Mouse (Mus musculus): ENCODE measurements around the gene Dpp10. TPM values are rescaled to one million over a fixed set of nuclear protein-coding genes. Genes with fewer than 3 reads are reported as not detected.
A peak's percentile ranks its signal among the peaks of the same experiment; 100 is the strongest.

Dpp10 gene
- polyA plus RNA-seq, 1 experiment from 2014 or later = 0.79 TPM

DNA sequence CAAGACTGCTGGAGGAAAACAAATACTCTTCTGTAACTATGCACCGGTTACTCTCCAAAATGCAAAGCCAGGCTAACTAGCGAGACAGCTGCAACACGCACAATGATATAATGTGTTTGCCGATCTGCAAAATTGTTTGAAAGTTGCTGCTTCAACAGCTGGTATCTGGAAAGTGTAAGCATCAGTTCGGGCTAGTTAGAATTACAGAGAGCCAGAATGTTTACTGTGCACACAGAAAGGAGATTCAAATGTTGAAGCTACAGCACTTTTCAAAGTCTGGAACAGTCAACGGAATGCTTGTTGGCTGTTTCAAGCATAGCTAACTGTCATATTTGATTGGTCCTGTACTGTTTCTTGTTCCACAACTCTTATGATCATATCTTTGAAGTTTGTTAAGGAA lies 42.6 kb downstream of the Dpp10 start:
- Histone ChIP-seq H3K4me2 (ENCODE audit: low read depth, low read length) (no peak overlapping the region), H3K36me3 (ENCODE audit: control insufficient read depth, insufficient read depth, low read length) (no peaks in the 10 kb centered on the region), H3K9me3 (ENCODE audit: control insufficient read depth, low read length) (no peaks in the 10 kb centered on the region), H3K9ac (ENCODE audit: low read depth, low read length) (no peak overlapping the region), H3K27me3 (replicated peaks; ENCODE audit: control insufficient read depth, insufficient read depth, low read length) (no peaks in the 10 kb centered on the region), H3K4me1 (ENCODE audit: control insufficient read depth, insufficient read depth, low read length) (no peaks in the 10 kb centered on the region), H3K27ac (ENCODE audit: low read length) (no peak overlapping the region), H3K4me3 (ENCODE audit: low read length) (no peak overlapping the region)
- WGBS = 35% methylated on average over 6 of the region's 6 CpGs
- peak; percentile 46 for ATAC-seq

DNA sequence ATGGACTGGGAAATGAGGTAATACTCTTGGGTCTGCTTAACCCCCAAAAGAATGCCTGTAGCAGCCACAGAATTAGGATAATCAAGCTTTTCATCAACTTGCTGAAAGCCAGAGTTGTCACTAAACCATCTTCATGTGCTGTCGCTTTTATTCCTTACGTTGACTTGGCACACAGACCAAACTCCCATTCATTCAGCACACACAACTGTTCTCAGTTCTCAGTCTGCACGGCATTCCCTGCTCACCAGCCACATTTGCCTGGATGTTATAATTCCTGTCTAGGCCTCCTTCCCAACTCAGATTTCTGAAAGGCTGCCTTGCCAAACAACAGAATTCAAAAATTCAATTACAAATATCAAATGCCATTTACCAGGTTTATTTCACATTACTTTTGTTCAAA lies 49.6 kb downstream of the Dpp10 start:
- Histone ChIP-seq H3K36me3 (ENCODE audit: control insufficient read depth, insufficient read depth, low read length) (no peaks in the 10 kb centered on the region), H3K9me3 (ENCODE audit: control insufficient read depth, low read length) (no peaks in the 10 kb centered on the region), H3K4me1 (ENCODE audit: control insufficient read depth, insufficient read depth, low read length) (no peaks in the 10 kb centered on the region), H3K4me2 (ENCODE audit: low read depth, low read length) (no peak overlapping the region), H3K4me3 (ENCODE audit: low read length) (no peak overlapping the region), H3K27me3 (replicated peaks; ENCODE audit: control insufficient read depth, insufficient read depth, low read length) (no peaks in the 10 kb centered on the region), H3K9ac (ENCODE audit: low read depth, low read length) (no peak overlapping the region), H3K27ac (ENCODE audit: low read length) (no peak overlapping the region)
- 83% methylated on average over 3 of the region's 3 CpGs for WGBS
- no peak for ATAC-seq

DNA sequence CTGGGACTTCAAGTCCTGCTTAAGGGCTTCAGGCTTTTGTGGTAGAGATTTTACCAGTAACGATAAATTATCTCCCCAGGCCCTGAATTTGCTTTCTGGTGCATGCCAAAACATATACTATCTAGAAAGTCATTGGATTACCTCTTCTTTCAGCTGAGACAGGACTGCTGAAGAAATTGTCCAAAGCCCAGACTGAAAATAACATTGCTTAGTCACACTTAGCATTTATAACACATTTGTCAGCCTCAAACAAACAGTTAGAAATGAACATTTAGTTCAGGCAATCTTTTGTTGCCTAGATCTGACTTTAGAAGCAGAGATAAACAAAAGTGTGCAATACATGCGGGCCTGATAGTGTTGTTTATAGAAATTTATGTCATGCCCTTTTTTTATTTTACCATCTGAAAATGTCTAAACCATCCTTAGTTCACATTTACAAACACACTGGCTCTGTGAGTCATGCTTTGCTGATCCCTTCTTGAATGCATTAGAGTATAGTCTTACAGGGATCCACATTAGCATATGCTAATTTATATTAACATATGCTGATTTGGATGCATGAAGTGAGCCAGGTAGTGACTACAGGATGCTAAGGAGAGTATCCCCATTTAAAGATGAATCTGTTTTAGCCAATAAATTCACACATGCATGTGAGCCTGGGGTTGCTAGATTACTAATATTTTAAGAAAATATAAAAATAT lies 59.9 kb downstream of the Dpp10 start:
- H3K27me3 ChIP-seq (replicated peaks; ENCODE audit: control insufficient read depth, insufficient read depth, low read length) = no peaks in the 10 kb centered on the region
- no peak for ATAC-seq
- no peak overlapping the region for H3K4me3 ChIP-seq (ENCODE audit: low read length)
- H3K9ac ChIP-seq (ENCODE audit: low read depth, low read length) = no peak overlapping the region
- no peak overlapping the region for H3K4me2 ChIP-seq (ENCODE audit: low read depth, low read length)
- H3K4me1 ChIP-seq (ENCODE audit: control insufficient read depth, insufficient read depth, low read length) = no peaks in the 10 kb centered on the region
- 62% methylated on average over 2 of the region's 2 CpGs for WGBS
- H3K36me3 ChIP-seq (ENCODE audit: control insufficient read depth, insufficient read depth, low read length) = no peaks in the 10 kb centered on the region
- H3K9me3 ChIP-seq (ENCODE audit: control insufficient read depth, low read length) = no peaks in the 10 kb centered on the region
- no peak overlapping the region for H3K27ac ChIP-seq (ENCODE audit: low read length)

DNA sequence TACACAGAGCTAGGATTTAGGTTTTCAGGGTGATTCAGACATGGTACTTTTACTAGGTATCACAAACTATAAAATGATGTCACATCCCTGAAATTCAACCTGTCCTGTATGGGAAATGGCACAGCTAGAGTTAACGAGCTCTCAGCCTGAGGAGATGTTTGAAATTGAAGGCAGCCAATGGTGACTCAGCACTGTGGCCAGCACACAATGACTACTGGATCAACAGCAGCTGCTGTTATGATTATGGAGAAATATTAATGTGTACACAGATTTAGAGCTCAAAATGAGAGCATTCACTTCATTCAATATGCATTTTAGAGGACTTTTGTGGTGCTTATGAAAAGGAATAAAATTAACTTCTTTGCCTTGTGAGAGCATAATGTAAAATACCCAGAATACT lies 66.8 kb downstream of the Dpp10 start:
- H3K4me1 ChIP-seq (ENCODE audit: control insufficient read depth, insufficient read depth, low read length) = no peaks in the 10 kb centered on the region
- no peak overlapping the region for H3K27ac ChIP-seq (ENCODE audit: low read length)
- H3K4me3 ChIP-seq (ENCODE audit: low read length) = no peak overlapping the region
- H3K9me3 ChIP-seq (ENCODE audit: control insufficient read depth, low read length) = no peaks in the 10 kb centered on the region
- H3K36me3 ChIP-seq (ENCODE audit: control insufficient read depth, insufficient read depth, low read length) = no peaks in the 10 kb centered on the region
- no peak overlapping the region for H3K9ac ChIP-seq (ENCODE audit: low read depth, low read length)
- no peaks in the 10 kb centered on the region for H3K27me3 ChIP-seq (replicated peaks; ENCODE audit: control insufficient read depth, insufficient read depth, low read length)
- no peak overlapping the region for H3K4me2 ChIP-seq (ENCODE audit: low read depth, low read length)
- WGBS = 71% methylated on average over 1 of the region's 1 CpGs
- ATAC-seq = no peak

DNA sequence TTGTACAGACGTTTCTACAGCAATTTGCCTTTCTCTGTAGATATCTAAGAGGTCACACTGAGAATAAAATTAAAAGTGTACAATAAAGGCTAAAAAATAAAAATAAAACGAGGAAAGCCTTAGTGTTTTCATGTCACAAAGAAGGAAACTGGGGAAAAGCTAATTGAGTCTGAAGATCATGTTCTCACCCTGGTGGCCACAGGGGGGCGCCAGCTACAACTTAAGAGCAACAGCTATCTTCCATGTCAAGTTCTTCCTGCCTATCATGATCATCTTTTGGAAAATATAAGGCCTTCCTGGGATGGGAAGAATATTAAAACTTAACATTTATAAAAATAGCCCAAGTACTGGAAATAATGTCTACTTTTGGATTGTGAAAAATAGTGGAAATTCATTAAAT lies 70.7 kb downstream of the Dpp10 start:
- WGBS = 22% methylated on average over 3 of the region's 3 CpGs
- H3K4me3 ChIP-seq (ENCODE audit: low read length) = no peak overlapping the region
- no peak overlapping the region for H3K4me2 ChIP-seq (ENCODE audit: low read depth, low read length)
- no peaks in the 10 kb centered on the region for H3K9me3 ChIP-seq (ENCODE audit: control insufficient read depth, low read length)
- H3K4me1 ChIP-seq (ENCODE audit: control insufficient read depth, insufficient read depth, low read length) = no peaks in the 10 kb centered on the region
- H3K27me3 ChIP-seq (replicated peaks; ENCODE audit: control insufficient read depth, insufficient read depth, low read length) = no peaks in the 10 kb centered on the region
- no peak for ATAC-seq
- no peaks in the 10 kb centered on the region for H3K36me3 ChIP-seq (ENCODE audit: control insufficient read depth, insufficient read depth, low read length)
- H3K27ac ChIP-seq (ENCODE audit: low read length) = no peak overlapping the region
- no peak overlapping the region for H3K9ac ChIP-seq (ENCODE audit: low read depth, low read length)

DNA sequence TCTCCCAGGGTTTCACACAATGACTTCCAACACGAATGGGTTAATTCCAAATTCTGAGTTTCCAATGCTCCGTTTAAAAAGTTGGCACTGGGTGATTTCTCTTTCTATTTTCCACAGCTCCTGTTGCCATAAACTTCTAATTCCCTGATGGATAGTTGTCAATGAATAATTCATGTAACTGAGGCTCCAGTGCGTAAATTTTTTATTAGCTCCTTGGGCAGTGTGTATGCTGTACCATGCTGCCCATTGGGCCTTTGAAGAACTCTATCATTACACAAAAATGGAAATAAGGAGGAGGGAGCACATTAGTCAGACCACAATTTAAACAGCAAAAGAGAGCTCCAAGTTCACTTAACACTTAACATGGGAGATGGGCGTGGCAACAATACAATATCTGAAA lies 99.2 kb downstream of the Dpp10 start:
- Histone ChIP-seq H3K9ac (ENCODE audit: low read depth, low read length) (no peak overlapping the region), H3K36me3 (ENCODE audit: control insufficient read depth, insufficient read depth, low read length) (no peaks in the 10 kb centered on the region), H3K4me2 (ENCODE audit: low read depth, low read length) (no peak overlapping the region), H3K4me3 (ENCODE audit: low read length) (no peak overlapping the region), H3K27me3 (replicated peaks; ENCODE audit: control insufficient read depth, insufficient read depth, low read length) (no peaks in the 10 kb centered on the region), H3K9me3 (ENCODE audit: control insufficient read depth, low read length) (no peaks in the 10 kb centered on the region), H3K27ac (ENCODE audit: low read length) (no peak overlapping the region), H3K4me1 (ENCODE audit: control insufficient read depth, insufficient read depth, low read length) (no peaks in the 10 kb centered on the region)
- ATAC-seq = no peak
- 76% methylated on average over 4 of the region's 4 CpGs for WGBS

DNA sequence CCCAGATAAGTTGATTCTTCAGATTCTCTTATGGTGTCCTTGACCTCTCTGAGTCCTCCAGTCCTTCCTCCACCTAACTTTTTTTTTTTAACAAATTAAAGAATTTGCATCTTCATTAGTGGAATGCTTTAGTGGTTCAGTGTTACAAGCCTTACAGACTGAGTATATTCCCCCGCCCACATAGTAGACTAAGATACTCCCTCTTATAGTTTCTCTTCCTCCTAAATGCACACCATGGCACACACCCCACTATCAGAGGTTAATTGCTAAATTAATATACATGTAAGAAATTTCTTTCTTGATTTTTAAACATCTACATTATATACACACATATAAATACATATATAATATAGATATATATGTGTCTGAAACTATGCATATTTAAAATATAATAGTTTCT lies 104.5 kb downstream of the Dpp10 start:
- Histone ChIP-seq H3K4me2 (ENCODE audit: low read depth, low read length) (no peak overlapping the region), H3K9ac (ENCODE audit: low read depth, low read length) (no peak overlapping the region), H3K27ac (ENCODE audit: low read length) (no peak overlapping the region), H3K9me3 (ENCODE audit: control insufficient read depth, low read length) (no peaks in the 10 kb centered on the region), H3K4me3 (ENCODE audit: low read length) (no peak overlapping the region), H3K36me3 (ENCODE audit: control insufficient read depth, insufficient read depth, low read length) (no peaks in the 10 kb centered on the region), H3K27me3 (replicated peaks; ENCODE audit: control insufficient read depth, insufficient read depth, low read length) (no peaks in the 10 kb centered on the region), H3K4me1 (ENCODE audit: control insufficient read depth, insufficient read depth, low read length) (no peaks in the 10 kb centered on the region)
- ATAC-seq = no peak
- WGBS = 90% methylated on average over 1 of the region's 1 CpGs

DNA sequence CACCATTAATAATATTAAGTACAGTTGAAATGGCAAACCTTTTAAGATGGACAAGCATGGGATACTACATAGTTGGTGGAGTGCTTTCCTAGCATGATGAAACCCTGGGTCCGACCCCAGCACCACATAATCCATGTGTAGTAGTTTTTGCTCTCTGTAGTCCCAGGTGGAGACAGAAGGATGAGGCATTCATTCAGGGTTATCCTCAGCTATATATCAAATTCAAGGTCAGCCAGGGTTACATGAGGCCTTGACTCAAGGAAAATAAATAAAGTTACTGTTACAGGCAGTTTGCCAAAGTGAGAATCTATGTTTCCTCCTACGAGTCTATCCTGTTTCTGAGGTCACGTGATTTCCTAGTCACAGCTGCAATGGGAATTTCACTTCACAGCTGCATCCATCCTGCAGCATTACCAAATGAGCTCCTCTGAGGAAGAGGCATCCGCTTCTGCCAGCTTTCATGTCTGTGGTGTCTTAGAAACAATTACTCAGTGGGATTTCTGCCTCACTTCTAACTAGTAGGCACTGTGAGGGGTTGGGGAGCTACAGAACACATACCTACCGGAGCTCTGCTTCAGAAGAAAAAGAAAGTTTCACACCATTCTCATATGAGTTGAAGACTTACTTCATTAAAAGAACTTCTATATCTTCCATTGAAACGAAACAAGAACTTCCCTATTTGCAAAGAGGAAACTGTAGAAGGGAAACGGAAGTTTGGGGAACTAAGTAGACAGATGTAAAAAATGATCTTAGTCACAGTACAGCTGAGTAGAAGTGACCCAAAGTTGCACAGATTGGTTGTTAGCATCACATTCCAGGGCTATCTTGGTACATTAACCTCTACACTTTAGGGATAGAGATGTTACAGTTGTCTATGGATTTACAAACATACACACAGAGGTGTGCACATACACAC lies 111.3 kb downstream of the Dpp10 start:
- ATAC-seq = peak; percentile 59; the same call in 1 of the 2 replicates
- Histone ChIP-seq H3K27ac (ENCODE audit: low read length) (no peak overlapping the region), H3K36me3 (ENCODE audit: control insufficient read depth, insufficient read depth, low read length) (no peaks in the 10 kb centered on the region), H3K4me1 (ENCODE audit: control insufficient read depth, insufficient read depth, low read length) (no peaks in the 10 kb centered on the region), H3K4me3 (ENCODE audit: low read length) (no peak overlapping the region), H3K9me3 (ENCODE audit: control insufficient read depth, low read length) (no peaks in the 10 kb centered on the region), H3K27me3 (replicated peaks; ENCODE audit: control insufficient read depth, insufficient read depth, low read length) (no peaks in the 10 kb centered on the region), H3K9ac (ENCODE audit: low read depth, low read length) (no peak overlapping the region), H3K4me2 (ENCODE audit: low read depth, low read length) (no peak overlapping the region)
- 61% methylated on average over 7 of the region's 7 CpGs for WGBS

DNA sequence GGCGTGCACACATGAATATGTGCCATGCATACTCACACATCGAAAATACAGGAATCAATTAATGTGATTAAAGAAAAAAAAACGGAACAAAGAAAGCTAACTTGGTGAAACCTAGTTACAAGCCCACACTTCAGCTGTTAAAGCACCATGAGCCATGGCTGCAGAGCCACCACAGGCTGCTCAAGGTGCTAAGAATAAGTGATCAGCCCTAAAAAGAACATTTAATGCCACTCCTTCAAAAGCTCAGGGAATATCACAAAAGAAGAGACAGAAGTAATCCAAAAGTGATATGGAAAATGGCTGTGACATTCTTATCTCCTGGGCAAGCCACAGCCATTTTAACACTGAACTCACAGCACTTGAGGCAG lies 117.4 kb downstream of the Dpp10 start:
- Histone ChIP-seq H3K4me3 (ENCODE audit: low read length) (no peak overlapping the region), H3K4me2 (ENCODE audit: low read depth, low read length) (no peak overlapping the region), H3K36me3 (ENCODE audit: control insufficient read depth, insufficient read depth, low read length) (no peaks in the 10 kb centered on the region), H3K4me1 (ENCODE audit: control insufficient read depth, insufficient read depth, low read length) (no peaks in the 10 kb centered on the region), H3K27me3 (replicated peaks; ENCODE audit: control insufficient read depth, insufficient read depth, low read length) (no peaks in the 10 kb centered on the region), H3K9ac (ENCODE audit: low read depth, low read length) (no peak overlapping the region), H3K27ac (ENCODE audit: low read length) (no peak overlapping the region), H3K9me3 (ENCODE audit: control insufficient read depth, low read length) (no peaks in the 10 kb centered on the region)
- 73% methylated on average over 3 of the region's 3 CpGs for WGBS
- ATAC-seq = no peak
